Mouse (Mus musculus): Measurements from ENCODE around the gene Tshz3.

DNA sequence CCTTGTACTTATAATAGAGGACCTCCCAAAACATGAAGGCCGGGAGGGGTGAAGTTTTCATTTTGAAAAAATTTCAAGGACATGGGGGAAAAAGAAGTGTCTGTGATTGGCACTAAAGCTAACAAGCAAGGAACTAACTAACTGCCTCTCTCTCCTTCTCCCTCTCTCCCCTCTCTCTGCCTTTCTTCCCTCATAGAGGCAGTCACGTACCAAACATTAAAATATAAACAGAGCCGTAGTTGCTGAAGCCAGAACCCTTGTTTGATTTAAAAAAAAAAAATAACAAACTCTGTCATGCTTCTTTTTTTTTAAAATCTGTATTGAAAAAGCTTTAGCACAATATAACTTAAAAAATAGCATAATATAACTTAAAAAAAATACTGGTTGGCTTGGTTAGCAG, 10.9 kb downstream of the Tshz3 start:
- TF ChIP-seq TAL1 (IDR thresholded peaks at IDR 0.05; ENCODE audit: low read length) (no peak), GATA1 (IDR thresholded peaks at IDR 0.05; ENCODE audit: low read length) (no peak)

Measured in erythroblast, embryonic 14.5 days (primary cell).